Mouse (Mus musculus): ENCODE results near the gene Lysmd1. TPM values are rescaled to one million over a fixed set of nuclear protein-coding genes. Genes with fewer than 3 reads are reported as not detected.
"Not testable (repeated sequence)": the region's sequence is repeated elsewhere in the genome, so short reads cannot be mapped to it uniquely, and the experiment has no call there.

Lysmd1 gene
- 7.5 and 7.8 TPM in 2 replicates for polyA plus RNA-seq (2015; fragmentation: Nextera tagmentation; extraction: Ambion mirVana)

GRCm38 (mm10) chr3:95133680-95134101 is at the start of gene Lysmd1, which contains the start of gene Scnm1:
Gene Lysmd1, plus strand, starts transcription at chr3:95134088.
Gene Scnm1, minus strand, starts transcription at chr3:95134011.
- WGBS (ENCODE audit: insufficient replicate concordance): under 1% methylated on average over 20 of the region's 20 CpGs
- peak within 1 kb of the TSS; percentile 75 for H3K9ac ChIP-seq (ENCODE audit: low read depth, low read length)
- H3K27ac ChIP-seq (ENCODE audit: low read length): peak within 1 kb of the TSS; percentile 85
- H3K4me3 ChIP-seq (ENCODE audit: low read depth, low read length): peak within 1 kb of the TSS; percentile 72
- H3K36me3 ChIP-seq (ENCODE audit: control insufficient read depth, insufficient read depth): peaks cover 5% of the 10 kb centered on the region; the same call in 1 of the 2 replicates
- ATAC-seq (ENCODE audit: low read depth): peak; percentile 94
- H3K4me2 ChIP-seq (ENCODE audit: low read depth, low read length): peak within 1 kb of the TSS; percentile 95
- H3K9me3 ChIP-seq (replicated peaks; ENCODE audit: control insufficient read depth, low read length): no peaks in the 10 kb centered on the region
- peaks cover 26% of the 10 kb centered on the region for H3K4me1 ChIP-seq (ENCODE audit: control insufficient read depth, low read depth, low read length)
- no peaks in the 10 kb centered on the region for H3K27me3 ChIP-seq (ENCODE audit: control insufficient read depth, insufficient read depth, low read depth, low read length)

GRCm38 (mm10) chr3:95088071-95088470 is 45.8 kb upstream of the Lysmd1 start:
- H3K4me2 ChIP-seq (ENCODE audit: low read depth, low read length): no peak overlapping the region
- no peak overlapping the region for H3K4me3 ChIP-seq (ENCODE audit: low read depth, low read length)
- H3K36me3 ChIP-seq (ENCODE audit: control insufficient read depth, insufficient read depth): no peaks in the 10 kb centered on the region
- WGBS (ENCODE audit: insufficient replicate concordance): 89% methylated on average over 1 of the region's 1 CpGs
- no peak for ATAC-seq (ENCODE audit: low read depth)
- no peak overlapping the region for H3K27ac ChIP-seq (ENCODE audit: low read length)
- H3K4me1 ChIP-seq (ENCODE audit: control insufficient read depth, low read depth, low read length): peaks cover 2% of the 10 kb centered on the region; the same call in 1 of the 2 replicates
- no peaks in the 10 kb centered on the region for H3K9me3 ChIP-seq (replicated peaks; ENCODE audit: control insufficient read depth, low read length)
- no peak overlapping the region for H3K9ac ChIP-seq (ENCODE audit: low read depth, low read length)
- H3K27me3 ChIP-seq (ENCODE audit: control insufficient read depth, insufficient read depth, low read depth, low read length): no peaks in the 10 kb centered on the region

GRCm38 (mm10) chr3:95100854-95101253 is 33.0 kb upstream of the Lysmd1 start:
- ATAC-seq (ENCODE audit: low read depth): no peak
- peaks cover 7% of the 10 kb centered on the region for H3K36me3 ChIP-seq (ENCODE audit: control insufficient read depth, insufficient read depth)
- H3K27ac ChIP-seq (ENCODE audit: low read length): no peak overlapping the region
- no peak overlapping the region for H3K4me3 ChIP-seq (ENCODE audit: low read depth, low read length)
- no peak overlapping the region for H3K4me2 ChIP-seq (ENCODE audit: low read depth, low read length)
- H3K9me3 ChIP-seq (replicated peaks; ENCODE audit: control insufficient read depth, low read length): no peaks in the 10 kb centered on the region
- no peaks in the 10 kb centered on the region for H3K27me3 ChIP-seq (ENCODE audit: control insufficient read depth, insufficient read depth, low read depth, low read length)
- peaks cover 14% of the 10 kb centered on the region for H3K4me1 ChIP-seq (ENCODE audit: control insufficient read depth, low read depth, low read length)
- no peak overlapping the region for H3K9ac ChIP-seq (ENCODE audit: low read depth, low read length)
- WGBS (ENCODE audit: insufficient replicate concordance): 16% methylated on average over 2 of the region's 2 CpGs

GRCm38 (mm10) chr3:95105121-95105520 is 28.8 kb upstream of the Lysmd1 start:
- no peaks in the 10 kb centered on the region for H3K9me3 ChIP-seq (replicated peaks; ENCODE audit: control insufficient read depth, low read length)
- H3K9ac ChIP-seq (ENCODE audit: low read depth, low read length): peak overlapping the region; percentile 98
- H3K27me3 ChIP-seq (ENCODE audit: control insufficient read depth, insufficient read depth, low read depth, low read length): no peaks in the 10 kb centered on the region
- no peaks in the 10 kb centered on the region for H3K36me3 ChIP-seq (ENCODE audit: control insufficient read depth, insufficient read depth)
- peak overlapping the region; percentile 88; the same call in 1 of the 2 replicates for H3K27ac ChIP-seq (ENCODE audit: low read length)
- peak overlapping the region; percentile 65 for H3K4me2 ChIP-seq (ENCODE audit: low read depth, low read length)
- peaks cover 22% of the 10 kb centered on the region for H3K4me1 ChIP-seq (ENCODE audit: control insufficient read depth, low read depth, low read length)
- WGBS (ENCODE audit: insufficient replicate concordance): 6% methylated on average over 4 of the region's 4 CpGs
- no peak for ATAC-seq (ENCODE audit: low read depth)
- H3K4me3 ChIP-seq (ENCODE audit: low read depth, low read length): peak overlapping the region; percentile 98

GRCm38 (mm10) chr3:95105586-95106337 is 28.1 kb upstream of the Lysmd1 start:
- Histone ChIP-seq H3K27ac (ENCODE audit: low read length) (peak overlapping the region; percentile 88), H3K27me3 (ENCODE audit: control insufficient read depth, insufficient read depth, low read depth, low read length) (no peaks in the 10 kb centered on the region), H3K9ac (ENCODE audit: low read depth, low read length) (peak overlapping the region; percentile 98), H3K9me3 (replicated peaks; ENCODE audit: control insufficient read depth, low read length) (no peaks in the 10 kb centered on the region), H3K4me1 (ENCODE audit: control insufficient read depth, low read depth, low read length) (peaks cover 26% of the 10 kb centered on the region), H3K36me3 (ENCODE audit: control insufficient read depth, insufficient read depth) (no peaks in the 10 kb centered on the region), H3K4me3 (ENCODE audit: low read depth, low read length) (peak overlapping the region; percentile 98), H3K4me2 (ENCODE audit: low read depth, low read length) (peak overlapping the region; percentile 65)
- ATAC-seq (ENCODE audit: low read depth): no peak
- WGBS (ENCODE audit: insufficient replicate concordance): 1% methylated on average over 16 of the region's 16 CpGs

GRCm38 (mm10) chr3:95106338-95107117 is 27.4 kb upstream of the Lysmd1 start, which contains the start of gene Pip5k1a:
Gene Pip5k1a, minus strand, starts transcription at chr3:95106930.
- H3K9ac ChIP-seq (ENCODE audit: low read depth, low read length): peak within 1 kb of the TSS; percentile 98
- no peaks in the 10 kb centered on the region for H3K9me3 ChIP-seq (replicated peaks; ENCODE audit: control insufficient read depth, low read length)
- H3K27me3 ChIP-seq (ENCODE audit: control insufficient read depth, insufficient read depth, low read depth, low read length): no peaks in the 10 kb centered on the region
- H3K36me3 ChIP-seq (ENCODE audit: control insufficient read depth, insufficient read depth): no peaks in the 10 kb centered on the region
- peak; percentile 88 for ATAC-seq (ENCODE audit: low read depth)
- peak within 1 kb of the TSS; percentile 88 for H3K27ac ChIP-seq (ENCODE audit: low read length)
- H3K4me1 ChIP-seq (ENCODE audit: control insufficient read depth, low read depth, low read length): peaks cover 27% of the 10 kb centered on the region
- peak within 1 kb of the TSS; percentile 70 for H3K4me2 ChIP-seq (ENCODE audit: low read depth, low read length)
- peak within 1 kb of the TSS; percentile 98 for H3K4me3 ChIP-seq (ENCODE audit: low read depth, low read length)
- WGBS (ENCODE audit: insufficient replicate concordance): under 1% methylated on average over 51 of the region's 51 CpGs

GRCm38 (mm10) chr3:95107308-95107707 is 26.6 kb upstream of the Lysmd1 start:
- Histone ChIP-seq H3K4me3 (ENCODE audit: low read depth, low read length) (peak overlapping the region; percentile 98), H3K4me2 (ENCODE audit: low read depth, low read length) (peak overlapping the region; percentile 70), H3K4me1 (ENCODE audit: control insufficient read depth, low read depth, low read length) (peaks cover 31% of the 10 kb centered on the region), H3K27ac (ENCODE audit: low read length) (0 out of 2 replicates have a peak overlapping the region, but pooled peaks have one; percentile 62)
- H3K27me3 ChIP-seq (ENCODE audit: control insufficient read depth, insufficient read depth, low read depth, low read length); H3K36me3 ChIP-seq (ENCODE audit: control insufficient read depth, insufficient read depth); H3K9me3 ChIP-seq (replicated peaks; ENCODE audit: control insufficient read depth, low read length); ATAC-seq (ENCODE audit: low read depth); H3K9ac ChIP-seq (ENCODE audit: low read depth, low read length): not testable (repeated sequence)

- H3K4me3 ChIP-seq (ENCODE audit: low read depth, low read length): no peak overlapping the region
- no peaks in the 10 kb centered on the region for H3K36me3 ChIP-seq (ENCODE audit: control insufficient read depth, insufficient read depth)
- peaks cover 35% of the 10 kb centered on the region for H3K4me1 ChIP-seq (ENCODE audit: control insufficient read depth, low read depth, low read length)
- no peaks in the 10 kb centered on the region for H3K9me3 ChIP-seq (replicated peaks; ENCODE audit: control insufficient read depth, low read length)
- H3K9ac ChIP-seq (ENCODE audit: low read depth, low read length): no peak overlapping the region
- no peak overlapping the region for H3K4me2 ChIP-seq (ENCODE audit: low read depth, low read length)
- no peaks in the 10 kb centered on the region for H3K27me3 ChIP-seq (ENCODE audit: control insufficient read depth, insufficient read depth, low read depth, low read length)
- WGBS (ENCODE audit: insufficient replicate concordance): 49% methylated on average over 2 of the region's 2 CpGs
- ATAC-seq (ENCODE audit: low read depth): no peak
- no peak overlapping the region for H3K27ac ChIP-seq (ENCODE audit: low read length)
These were observed 26.0 kb upstream of the Lysmd1 start for GRCm38 (mm10) chr3:95107898-95108297.

Measured in liver, embryonic 16.5 days (tissue).